Mouse (Mus musculus) embryo, embryonic 9.5 days (tissue): Measurements from ENCODE around the gene Tgds.
"Not testable (repeated sequence)": the region's sequence is repeated elsewhere in the genome, so short reads cannot be mapped to it uniquely, and the experiment has no call there.

ENCODE experiments used
- DNase-seq: peaks from one replicate; pipeline ENCODE4 v3.0.0-alpha.2; 2017; ENCODE audit errors: extremely low spot score

Gene Tgds

DNA sequence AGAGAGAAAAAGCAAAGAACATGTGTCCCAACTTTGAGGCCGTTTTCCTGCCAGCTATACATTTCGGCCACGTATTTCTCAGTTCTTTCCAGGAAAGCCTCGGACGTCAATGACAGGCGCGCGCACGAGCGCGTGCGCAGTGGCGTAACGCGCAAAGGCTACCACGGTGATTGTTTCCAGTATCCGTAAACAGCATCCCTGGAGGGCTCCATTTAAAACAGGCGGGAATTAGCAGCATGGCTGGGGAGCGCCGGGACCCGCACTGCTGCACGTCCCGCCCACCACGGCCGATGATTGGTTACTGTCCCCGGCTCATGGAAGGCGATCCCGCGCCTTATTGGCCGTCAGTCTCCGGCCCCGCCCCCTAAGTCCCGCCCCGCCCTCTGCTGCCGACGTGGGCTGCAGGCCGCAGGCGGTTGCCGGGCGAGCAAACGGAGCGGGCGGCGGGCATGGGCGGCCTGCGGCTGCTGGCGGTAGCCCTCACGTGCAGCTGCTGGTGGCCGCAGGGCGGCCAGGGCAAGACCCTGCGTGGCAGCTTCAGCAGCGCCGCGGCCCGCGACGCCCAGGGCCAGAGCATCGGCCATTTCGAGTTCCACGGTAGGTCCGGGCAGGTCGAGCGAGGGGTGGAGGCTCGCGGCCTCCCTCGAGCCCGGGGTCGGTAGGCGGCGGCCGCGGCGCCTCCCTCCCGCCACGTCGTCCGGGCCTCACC is 4.3 kb upstream of the Tgds start, which contains the start of gene Gpr180:
TSS of gene Gpr180 (plus strand) at position 415 of the 709 bp plus-strand sequence.
- DNase-seq, result peak; percentile 97

GRCm38 (mm10) chr14:118131931-118132641 is 469 bp downstream of the Tgds start:
- no peak for DNase-seq

DNA sequence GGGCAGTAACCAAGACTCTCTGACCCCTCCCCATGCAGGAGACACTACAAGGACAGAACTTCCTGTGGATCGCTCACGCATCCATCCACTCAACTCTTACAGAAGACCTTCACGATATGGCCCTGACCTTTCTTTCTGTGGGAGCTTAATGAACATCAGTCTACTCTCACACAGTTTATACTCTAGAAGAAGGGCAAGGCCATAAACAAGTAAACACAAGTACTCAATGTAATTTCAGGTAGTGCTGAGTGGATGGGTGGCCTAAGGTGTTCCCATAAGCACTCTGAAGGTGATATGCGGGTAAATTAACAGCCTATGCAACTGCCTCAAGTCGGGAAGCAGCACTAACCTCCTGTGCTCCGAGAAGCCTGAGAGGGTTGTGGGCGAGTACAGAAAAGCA is 1.1 kb downstream of the Tgds start:
- DNase-seq, result no peak

- DNase-seq, result no peak
These were observed 6.3 kb downstream of the Tgds start for GRCm38 (mm10) chr14:118126301-118126700.

GRCm38 (mm10) chr14:118124771-118125170 is 7.8 kb downstream of the Tgds start:
- no peak for DNase-seq

DNA sequence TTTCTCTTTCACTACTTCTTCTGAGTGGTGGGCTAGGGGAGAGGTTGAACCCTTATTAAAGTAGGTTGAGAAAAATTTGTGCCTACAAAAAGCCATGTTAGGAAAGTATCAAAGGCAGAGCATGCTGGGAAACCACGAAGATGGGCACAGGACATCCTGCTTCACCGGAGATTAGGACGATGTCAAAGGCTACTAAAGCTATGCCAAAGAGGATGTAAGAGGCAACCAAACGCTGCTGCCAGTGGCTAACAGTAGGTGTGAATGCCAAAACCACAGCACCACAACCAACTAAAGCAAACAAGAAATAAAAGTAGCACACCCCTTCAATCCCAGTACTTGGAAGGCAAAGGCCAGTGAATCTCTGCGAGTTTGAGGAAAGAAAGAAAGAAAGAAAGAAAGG is 8.4 kb downstream of the Tgds start:
- no peak for DNase-seq

DNA sequence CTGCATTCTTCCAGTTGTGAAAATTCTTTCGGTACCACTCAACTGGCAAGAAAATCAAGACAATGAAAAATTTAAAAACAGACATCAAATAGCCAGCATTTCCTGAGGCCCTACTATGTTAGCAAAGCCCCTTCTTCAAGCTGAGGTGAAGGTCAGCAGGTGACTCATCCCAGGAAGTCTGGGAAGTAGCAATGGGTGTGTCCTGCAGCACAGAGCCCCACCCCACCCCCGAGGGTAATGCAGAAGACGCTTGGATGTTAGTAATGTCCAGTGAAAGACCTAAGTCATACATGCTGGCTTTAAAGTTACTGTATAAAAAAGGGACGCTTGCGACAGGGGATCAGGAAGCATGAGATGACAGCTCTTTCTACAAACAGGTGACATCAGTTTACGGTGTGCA is 19.4 kb downstream of the Tgds start:
- no peak for DNase-seq

- DNase-seq, result not testable (repeated sequence)
These were observed 25.1 kb downstream of the Tgds start for GRCm38 (mm10) chr14:118107479-118107878.

GRCm38 (mm10) chr14:118101227-118101990 is 31.1 kb downstream of the Tgds start:
- DNase-seq, result no peak

GRCm38 (mm10) chr14:118098265-118098664 is 34.3 kb downstream of the Tgds start:
- DNase-seq, result no peak

- no peak for DNase-seq
These were observed 42.7 kb downstream of the Tgds start for GRCm38 (mm10) chr14:118089806-118090392.

DNA sequence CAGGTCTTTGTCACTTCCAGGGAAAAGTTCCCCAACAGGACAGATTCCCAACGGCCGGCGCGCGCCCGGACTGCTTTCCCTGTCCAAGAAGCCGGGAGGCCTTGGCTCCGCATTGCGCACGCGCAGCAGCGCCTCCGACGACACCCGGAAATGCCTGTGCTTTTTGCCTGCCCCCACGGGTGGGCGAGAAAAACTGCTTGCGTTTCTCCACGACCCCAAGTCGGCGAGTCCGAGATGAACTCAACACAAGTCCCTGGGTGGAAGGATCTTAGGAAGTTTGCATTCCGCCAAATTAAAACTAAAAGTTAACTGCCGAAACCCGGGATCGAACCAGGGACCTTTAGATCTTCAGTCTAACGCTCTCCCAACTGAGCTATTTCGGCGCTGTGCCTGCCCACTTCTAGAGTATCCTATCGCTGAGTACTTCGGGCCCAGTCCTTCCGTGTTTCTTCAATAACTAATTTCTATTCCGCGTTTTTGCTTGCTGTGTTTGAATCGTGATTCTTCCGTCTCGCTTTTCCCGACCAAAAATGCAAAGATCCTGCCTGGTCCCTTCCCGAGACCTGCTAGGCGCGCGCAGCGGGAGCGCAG is 43.2 kb downstream of the Tgds start:
- peak; percentile 91 for DNase-seq

GRCm38 (mm10) chr14:118088437-118089207 is 43.9 kb downstream of the Tgds start:
- DNase-seq, result no peak

GRCm38 (mm10) chr14:118086271-118087035 is 46.1 kb downstream of the Tgds start:
- no peak for DNase-seq

DNA sequence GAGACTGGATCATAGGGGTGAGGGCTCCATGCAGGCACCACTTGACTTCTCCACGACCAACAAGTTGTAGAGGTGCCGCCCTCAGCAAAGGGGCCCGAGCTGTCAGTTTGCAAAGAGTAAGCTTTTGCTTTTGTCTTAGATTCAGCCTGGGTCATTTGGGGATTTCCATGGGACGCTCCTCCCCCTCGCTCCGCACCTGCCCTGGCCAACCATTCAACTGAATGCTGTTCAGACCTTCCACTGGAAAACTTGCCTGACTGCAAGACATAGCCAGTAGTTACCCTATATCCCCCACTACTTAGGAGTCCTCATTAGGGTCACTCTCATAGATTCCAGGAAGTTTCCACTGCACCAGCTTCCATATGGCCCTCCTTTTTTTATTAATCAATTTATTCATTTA is 48.7 kb downstream of the Tgds start:
- DNase-seq, result no peak

DNA sequence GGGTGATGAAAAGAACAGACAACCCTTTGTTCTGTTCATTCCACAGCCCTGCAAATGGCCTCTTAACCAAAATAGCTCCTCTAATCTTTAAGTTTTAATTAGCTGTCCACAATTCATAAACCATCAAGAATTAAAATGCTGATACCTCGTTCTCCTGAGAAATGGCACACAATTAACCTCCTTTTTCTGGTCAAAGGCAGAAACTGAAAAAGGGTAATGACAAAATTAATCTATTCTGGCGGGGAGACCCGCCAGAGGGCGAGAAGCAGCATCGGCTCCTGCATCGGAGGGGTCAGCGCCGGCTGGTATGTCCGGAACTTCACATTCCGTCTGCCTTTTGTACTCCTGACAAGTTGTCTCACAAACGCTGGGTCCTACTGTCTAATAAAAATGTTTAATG is 51.9 kb downstream of the Tgds start:
- no peak for DNase-seq

DNA sequence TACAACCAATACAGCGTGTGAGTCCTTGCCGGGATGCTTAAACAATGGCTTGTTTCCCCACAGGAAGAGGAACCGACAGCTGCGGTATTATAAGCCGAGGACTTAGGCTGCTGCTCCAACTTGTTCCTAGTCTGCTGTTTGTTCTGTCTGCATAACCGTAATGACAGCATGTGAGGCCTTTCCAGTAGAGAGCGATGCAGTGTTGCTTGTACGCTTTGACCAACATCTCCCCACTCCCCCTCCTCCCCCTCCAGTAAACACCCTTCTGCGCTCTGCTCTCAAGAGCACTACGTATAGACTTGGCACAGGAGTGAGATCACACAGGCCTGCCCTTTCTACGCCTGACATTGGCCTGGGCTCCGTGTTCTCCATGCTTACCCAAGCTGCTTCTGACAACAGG is 62.5 kb downstream of the Tgds start:
- DNase-seq, result no peak

DNA sequence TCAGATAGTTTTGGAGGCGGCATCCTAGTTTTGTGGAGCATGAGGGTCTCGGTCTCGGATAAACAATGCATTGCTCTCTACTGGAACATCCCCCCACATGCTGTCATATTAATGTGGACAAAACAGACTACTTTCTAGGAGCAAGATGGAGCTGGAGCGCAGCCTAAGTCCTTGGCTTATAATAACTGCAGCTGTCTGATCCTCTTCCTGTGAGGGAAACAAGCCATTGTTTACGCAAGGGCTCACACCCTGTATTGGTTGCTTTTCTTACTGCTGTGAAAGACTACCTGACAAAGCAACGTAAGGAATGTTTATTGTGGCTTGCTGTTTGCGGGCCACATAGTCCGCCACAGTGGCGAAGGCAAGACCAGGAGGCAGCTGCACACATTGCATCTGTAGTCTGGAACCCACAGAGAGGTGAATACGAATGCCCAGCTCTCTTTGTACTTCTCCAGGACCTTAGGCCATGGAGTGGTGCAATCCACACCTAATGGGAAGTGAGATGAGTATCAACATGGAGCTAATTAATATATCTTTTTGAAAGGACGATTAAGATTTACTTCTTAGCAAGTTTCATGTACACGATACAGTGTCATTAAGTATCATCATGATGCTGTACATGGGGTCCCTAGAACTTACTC is 63.0 kb downstream of the Tgds start:
- DNase-seq, result no peak
